Mouse (Mus musculus) spleen, embryonic (tissue): ENCODE measurements around the gene Gpr141.
"Not testable (repeated sequence)": the region's sequence is repeated elsewhere in the genome, so short reads cannot be mapped to it uniquely, and the experiment has no call there.

ENCODE experiments used
- CTCF ChIA-PET: fragments of 350-600 bp; sonication (Branson Sonifier 250); formaldehyde crosslinking; loops from one replicate; lab custom pipeline; 2022; lab: Charles Lee

Gpr141 gene

DNA sequence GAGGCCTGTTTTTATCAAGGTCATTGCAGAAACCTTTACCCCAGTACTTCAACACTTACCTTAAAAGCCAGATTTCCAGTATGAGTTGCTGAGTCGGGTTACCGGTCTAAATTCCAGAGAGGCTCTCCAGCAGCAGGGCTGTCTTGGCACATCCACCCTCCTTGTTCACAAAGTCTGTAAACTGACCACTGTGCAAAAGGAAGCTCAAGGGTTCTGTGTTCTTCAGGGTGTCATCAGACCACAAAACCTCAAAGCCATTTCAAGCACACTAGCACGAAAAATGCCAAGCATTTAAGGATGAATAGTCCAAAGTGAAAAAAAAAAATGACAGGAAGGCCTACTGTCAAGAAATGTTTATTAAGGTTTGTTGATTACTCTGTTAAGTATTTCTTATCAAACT, at the start of gene Gpr141:
TSS of gene Gpr141 (minus strand) at position 187 of the 400 bp plus-strand sequence.
- CTCF ChIA-PET = no interaction called here

DNA sequence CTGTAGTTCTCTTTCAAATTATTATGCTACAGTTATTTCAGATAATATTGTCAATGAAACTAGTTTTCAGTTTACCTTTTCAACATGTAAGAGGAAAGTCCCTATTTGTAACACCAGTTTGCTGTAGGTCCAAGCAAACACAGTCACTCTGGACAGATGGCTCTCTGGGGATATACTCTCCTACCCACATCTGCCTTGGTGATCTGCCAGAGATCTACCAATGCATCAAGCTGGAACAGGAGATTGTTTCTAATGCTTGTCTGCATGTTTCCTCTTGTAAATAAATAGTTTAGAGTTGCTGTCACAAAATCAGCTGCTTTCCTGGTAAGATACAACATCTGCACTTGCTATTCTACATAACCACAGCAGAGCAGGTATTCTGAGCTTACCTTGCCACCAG, 40.2 kb upstream of the Gpr141 start:
- CTCF ChIA-PET = no interaction called here

DNA sequence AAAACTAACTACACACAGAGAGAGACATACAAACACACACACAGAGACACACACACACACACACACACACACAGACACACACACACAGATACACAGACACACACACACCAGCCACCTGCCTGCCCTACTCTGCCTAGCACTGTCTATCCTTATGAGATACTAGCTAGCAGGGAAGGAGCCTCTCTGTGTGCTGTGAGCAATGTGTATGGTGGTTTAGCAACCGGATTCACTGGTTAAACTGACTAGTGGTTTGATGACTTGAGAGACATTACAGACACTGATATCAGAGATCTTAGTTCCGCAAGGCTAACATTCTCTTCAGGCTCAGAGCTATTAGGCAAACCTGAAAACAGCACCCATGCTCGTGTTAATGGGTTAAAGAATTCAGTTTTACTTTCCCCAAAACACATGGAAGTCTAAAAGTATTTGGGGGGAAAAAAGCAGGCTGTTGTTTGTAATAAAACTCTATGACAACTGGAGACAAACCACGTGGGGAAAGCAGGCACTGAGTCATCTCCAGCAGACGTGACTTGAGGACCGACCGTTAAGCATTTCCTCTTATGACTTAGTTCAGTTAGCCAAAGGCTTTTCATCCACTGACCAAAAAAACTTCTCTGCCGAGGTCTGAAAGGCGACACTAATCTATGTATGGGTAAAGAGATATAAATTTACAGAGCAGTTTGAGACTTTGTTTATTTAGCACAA, 30.7 kb upstream of the Gpr141 start:
- CTCF ChIA-PET = interaction anchor here (0.6 kb wide), 1 partner anchor 566 kb away, joined by 5 read pairs; no protein-coding TSS in a partner anchor

DNA sequence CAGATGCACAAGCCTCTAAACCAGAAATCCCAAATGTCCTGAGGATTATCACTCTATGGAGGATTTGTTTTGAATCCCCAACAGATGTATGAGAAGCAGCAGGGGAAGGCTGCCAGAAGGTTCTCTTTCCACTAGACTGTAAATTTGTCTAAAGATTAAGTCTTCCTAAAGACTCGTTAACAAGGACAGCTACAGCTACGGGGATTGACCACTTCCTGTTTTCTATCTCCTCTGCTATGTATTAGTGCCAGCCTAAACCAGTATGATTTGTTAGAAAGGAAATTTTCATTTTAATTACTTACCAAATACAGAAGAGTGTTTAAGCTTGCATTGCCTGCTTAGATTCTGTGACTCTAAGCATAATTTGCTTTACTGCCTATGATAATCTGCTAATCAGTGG, 30.0 kb upstream of the Gpr141 start:
- CTCF ChIA-PET = interaction anchor here (0.6 kb wide), 1 partner anchor 567 kb away, joined by 5 read pairs; no protein-coding TSS in a partner anchor

DNA sequence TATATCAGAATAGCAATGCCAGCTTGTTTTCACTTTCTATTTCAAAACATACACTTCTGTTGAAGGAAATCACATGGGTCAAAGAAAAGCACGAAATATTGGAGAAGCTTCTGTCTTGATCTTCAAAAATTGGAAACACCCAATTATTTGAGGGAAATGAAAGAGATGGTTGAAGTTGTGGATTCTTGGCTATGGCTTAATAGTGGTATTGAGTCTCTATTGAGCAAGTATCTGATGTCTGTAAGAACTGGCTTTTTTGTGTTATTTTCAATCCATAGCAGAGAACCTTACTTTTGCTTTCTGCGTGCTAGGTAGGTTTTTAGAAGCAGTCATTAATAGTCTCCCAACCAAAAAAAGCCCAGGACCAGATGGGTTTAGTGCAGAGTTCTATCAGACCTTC, 19.4 kb upstream of the Gpr141 start:
- CTCF ChIA-PET = interaction anchor here (0.6 kb wide), 1 partner anchor 144 kb away, joined by 3 read pairs; no protein-coding TSS in a partner anchor

DNA sequence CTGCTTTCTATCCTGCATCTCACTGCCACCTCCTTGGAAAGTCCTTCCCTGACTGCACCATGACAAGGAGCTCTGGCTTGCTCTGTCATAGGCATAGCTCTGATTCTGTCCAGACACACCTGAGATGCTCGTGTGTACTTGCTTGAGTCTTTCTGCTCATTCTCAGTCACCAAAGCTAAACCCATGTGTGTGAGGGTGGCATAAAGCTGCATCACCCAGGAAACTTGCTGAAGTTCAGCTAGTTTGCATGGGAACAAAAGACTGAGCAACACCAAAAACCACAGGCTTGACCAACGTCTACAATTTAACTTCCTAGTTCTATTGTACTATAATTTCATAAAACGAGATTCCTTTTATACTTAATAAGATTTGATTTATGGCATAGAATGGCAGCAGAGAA, 18.6 kb upstream of the Gpr141 start:
- CTCF ChIA-PET = interaction anchor here (0.6 kb wide), 1 partner anchor 143 kb away, joined by 3 read pairs; no protein-coding TSS in a partner anchor

DNA sequence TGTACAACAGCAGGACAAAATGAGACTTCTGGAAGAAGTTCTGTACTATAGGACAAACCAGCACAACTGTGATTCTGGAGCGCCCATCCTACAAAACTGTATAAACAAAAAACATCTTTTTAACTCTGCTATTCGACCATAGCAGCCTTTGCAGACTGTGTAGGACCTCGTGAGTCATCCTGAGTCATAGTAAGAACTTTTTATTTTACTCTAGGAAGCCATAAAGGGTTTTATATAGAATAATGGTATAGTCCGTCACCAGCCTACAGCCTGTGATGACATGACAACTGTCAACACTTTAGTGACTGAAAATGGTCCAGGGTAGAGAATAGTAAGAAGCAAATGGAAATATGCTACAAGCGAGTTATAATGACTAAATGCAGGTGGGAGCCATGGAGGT, 17.6 kb upstream of the Gpr141 start:
- CTCF ChIA-PET = no interaction called here

DNA sequence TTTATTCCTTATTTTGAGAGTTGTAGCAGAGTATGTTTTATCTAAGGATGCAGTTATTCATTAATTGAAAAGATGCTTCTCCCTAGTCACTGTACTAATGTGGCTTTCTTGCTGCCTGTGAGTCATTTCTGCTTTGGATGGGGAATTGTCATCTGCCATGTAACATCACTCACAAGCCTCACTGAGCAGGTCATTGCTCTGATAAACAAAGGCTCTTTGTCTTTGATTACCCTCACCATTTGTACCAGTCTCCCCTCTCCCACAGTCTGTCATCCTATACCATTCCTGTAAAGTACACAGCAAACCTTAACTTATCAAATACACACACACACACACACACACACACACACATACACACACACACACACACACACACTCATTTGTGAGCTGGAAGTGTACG, 16.1 kb upstream of the Gpr141 start:
- CTCF ChIA-PET = no interaction called here

DNA sequence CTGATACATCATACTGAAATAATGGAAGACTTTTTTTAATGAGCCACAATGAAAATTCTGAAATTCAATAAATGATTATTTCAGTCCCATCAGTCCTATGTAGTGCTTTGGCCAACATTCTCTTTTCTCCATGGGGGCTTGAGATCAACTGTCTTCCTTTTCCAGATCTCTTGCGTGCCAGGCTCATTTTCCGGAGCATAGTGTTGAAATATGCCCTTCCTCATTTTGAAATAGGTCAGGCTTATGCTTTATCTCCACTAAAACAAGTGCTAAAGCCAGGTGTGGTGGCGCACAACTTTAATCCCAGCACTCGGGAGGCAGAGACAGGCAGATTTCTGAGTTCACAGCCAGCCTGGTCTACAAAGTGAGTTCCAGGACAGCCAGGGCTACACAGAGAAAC, 6.5 kb upstream of the Gpr141 start:
- CTCF ChIA-PET = no interaction called here

DNA sequence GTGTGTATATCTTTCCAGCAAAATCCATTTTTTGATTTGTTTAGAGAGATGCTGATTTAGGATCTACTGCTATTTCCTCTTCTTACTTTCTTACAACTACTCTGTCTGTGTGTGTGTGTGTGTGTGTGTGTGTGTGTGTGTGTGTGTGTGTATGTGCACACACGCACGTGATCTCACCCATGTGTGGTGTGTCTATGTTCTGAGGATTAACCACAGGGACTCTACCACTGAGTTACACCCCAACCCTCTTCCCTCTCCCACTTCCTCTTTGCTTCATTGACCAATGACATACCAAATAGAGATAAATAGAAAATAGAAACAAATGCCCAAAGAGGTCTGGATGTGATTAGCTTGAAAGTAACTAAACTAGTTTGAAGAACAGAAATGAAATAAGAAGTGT, 4.0 kb upstream of the Gpr141 start:
- CTCF ChIA-PET = interaction anchor here (0.6 kb wide), 1 partner anchor 517 kb away, joined by 3 read pairs; no protein-coding TSS in a partner anchor

DNA sequence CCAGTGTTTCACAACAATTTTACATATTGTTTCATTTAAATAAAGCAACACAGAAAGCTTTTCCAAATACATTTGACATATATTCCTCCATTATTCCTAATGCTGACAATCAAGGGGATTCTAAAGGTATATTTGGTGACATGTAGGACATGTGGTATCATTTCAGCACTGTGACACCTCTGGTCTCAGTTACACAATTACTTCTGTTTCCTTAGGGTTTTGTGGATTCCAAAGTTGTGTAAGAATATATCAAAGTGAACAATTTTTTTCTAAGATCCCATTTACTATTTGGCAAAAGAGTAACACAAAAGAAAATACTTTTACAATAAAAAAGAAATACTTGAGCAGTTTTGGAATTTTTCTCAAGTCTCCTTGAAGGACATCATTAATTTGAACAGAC, 2.4 kb downstream of the Gpr141 start:
- CTCF ChIA-PET = no interaction called here

DNA sequence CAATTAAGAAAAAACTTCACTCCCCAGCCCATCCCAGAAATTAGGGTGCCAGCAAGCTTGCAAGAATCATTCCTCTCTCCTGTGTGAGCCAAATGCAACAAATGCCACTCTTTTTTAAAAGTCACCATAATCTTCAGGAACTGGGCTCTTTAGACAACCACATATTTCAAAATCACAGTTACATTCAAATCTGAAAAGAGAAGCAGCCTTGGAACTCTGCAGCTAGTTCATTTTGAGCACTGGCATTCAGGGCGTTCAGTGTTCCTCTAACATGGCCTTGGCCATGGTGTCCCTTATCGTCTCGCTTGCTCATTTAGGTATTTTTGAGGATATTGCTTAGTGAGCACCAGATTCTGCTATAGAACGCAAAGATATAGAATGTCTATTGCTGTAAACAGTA, 4.1 kb downstream of the Gpr141 start:
- CTCF ChIA-PET = no interaction called here

DNA sequence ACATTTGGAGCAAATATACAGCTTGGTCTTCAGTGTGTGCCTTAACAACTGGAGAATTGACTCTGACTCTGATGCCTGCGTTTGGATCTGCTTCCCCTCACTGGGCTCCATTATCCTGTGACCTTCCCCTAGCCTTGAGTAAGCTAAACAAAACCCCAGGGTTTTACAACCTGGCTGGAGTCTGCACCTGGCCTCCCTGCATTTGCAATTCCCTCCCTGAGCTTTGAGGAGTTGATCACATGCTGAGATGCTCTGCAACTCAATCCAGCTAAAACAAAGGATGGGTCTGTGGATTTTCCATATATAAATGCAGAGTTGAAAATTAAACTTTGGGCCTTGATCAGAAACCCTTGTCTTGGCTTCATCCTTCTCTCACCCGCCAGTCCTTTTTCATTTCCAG, 4.8 kb downstream of the Gpr141 start:
- CTCF ChIA-PET = no interaction called here

DNA sequence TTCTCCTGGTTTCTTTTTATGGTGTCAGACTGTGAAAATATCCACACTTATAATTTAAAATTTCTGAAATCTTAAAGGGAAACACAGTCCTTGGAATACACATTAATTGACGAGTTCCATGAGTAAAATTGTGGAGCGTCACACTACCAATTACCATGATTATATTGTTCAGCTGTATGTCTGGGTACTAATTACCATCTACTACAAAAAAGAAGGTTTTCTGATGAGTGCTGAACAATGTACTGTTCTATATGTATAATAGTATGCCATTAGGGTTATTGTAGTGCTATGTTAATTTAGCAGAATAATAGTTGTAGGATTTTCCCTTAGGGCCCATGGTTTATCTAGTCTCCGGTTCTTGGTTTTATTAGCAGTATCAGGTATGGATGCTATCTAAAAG, 29.1 kb downstream of the Gpr141 start:
- CTCF ChIA-PET = no interaction called here

DNA sequence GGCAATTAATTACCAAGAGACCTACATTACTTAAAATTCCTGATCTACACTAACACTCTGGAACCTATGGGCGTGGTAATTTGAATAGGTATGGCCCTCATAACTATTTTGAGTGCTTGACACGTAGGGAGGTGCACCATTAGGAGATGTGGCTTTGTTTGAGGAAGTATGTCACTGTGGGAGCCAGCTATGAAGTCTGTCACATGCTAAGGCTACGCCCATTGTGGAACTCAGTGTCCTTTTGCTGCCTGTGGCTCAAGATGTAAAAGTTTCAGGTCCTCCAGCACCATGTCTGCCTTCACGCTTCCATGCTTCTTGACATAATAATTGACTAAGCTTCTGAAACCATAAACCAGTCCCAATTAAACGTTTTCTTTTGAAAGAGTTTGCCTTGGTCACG, 29.6 kb downstream of the Gpr141 start:
- CTCF ChIA-PET = no interaction called here

DNA sequence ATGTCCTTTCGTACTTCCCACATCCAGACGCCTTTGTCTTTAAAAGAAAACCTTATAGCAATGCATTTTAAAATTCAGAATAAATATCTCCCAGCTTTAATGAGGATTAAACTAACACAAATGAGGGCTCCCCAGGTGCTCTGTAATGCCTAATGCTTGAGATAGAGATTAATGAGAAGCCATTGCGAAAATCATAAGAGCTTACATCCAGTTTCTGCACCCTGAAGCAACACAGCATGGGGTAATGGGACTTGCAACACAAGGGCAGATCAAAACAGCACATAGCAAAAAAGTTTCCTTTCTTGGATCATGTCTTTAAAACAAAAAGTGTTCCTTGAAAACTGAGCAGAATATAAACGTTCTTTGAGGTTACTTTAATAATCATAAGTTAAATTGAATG, 30.3 kb downstream of the Gpr141 start:
- CTCF ChIA-PET = no interaction called here

DNA sequence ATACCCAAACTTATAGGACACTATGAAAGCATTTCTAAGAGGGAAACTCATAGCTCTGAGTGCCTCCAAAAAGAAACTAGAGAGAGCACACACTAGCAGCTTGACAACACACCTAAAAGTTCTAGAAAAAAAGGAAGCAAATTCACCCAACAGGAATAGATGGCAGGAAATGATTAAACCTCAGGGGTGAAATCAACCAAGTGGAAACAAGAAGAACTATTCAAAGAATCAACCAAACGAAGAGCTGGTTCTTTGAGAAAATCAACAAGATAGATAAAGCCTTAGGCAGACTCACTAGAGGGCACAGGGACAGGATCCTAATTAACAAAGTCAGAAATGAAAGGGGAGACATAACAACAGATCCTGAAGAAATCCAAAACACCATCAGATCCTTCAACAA, 36.1 kb downstream of the Gpr141 start:
- CTCF ChIA-PET = not testable (repeated sequence)

DNA sequence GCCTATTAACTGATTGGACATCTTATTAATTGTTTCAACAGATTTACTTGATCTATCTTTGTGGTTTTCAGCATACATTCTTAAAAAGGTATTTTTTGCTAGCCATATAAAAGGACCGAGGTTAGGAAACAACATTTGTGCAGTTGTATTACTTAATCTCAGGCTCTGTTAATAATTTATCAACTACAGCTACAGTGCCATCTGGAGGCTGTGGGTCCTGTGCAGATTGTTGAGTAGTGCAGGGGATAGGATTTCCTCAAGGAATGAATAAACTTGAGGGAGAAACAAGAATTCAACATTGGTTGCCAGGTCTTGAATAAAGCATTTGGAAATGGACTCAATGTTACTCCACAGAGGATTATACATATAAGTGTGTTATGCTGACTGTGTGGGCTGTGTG, 53.9 kb downstream of the Gpr141 start:
- CTCF ChIA-PET = no interaction called here

DNA sequence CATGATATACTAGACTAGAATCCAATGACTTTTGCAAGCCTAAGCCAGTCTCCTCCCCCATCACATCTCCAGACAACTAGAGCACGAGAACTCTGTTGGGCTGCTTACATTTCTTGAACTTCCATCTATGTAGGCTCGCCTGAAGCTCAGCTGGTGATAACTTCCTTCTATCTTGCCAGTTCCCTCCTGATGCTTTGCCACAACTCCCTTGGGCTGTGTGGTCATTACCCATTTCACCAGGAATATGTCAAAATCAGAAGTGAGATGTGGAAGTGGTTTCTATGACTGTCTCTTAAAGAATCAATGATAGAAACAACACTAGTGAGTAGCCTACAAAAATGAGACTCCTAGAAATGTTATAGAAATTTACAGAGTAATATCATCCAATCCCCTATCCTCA, 56.9 kb downstream of the Gpr141 start:
- CTCF ChIA-PET = no interaction called here

DNA sequence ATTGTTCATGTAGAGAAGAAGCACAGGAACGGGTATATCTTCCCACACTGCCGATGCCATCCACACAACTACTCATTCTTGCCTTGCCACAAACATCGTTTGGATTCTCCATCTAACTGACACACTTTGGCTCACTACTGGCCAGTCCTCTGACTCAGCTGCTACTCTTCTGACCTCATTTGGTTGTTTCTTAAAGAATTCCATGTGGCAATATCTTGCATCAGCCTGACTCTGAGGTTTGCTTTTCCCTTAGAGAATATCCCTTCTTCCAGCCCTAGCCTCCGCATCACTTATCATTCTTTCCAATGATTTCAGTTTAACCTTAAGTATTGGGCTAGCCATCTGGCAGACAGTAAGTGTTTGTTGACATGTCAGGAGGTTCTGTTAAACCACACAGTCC, 59.8 kb downstream of the Gpr141 start:
- CTCF ChIA-PET = no interaction called here

DNA sequence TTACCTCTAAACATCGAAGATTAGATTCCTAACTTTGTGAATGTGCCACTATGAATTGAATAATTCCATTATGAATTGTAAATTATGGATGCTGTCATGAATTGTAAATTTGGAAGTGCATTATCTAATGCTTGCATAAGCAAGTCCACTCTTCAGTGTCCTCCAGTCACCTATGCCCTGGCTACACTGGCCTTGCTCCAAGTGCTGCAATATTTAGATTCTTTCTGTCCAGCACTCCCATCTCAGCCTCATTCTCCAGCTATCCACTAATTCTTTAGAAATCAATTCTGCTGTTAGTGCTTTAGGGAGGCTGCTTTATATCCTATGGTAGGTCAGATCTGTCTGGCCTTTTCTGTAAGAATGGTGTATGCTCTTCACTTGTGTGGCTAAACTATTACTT, 60.8 kb downstream of the Gpr141 start:
- CTCF ChIA-PET = no interaction called here

DNA sequence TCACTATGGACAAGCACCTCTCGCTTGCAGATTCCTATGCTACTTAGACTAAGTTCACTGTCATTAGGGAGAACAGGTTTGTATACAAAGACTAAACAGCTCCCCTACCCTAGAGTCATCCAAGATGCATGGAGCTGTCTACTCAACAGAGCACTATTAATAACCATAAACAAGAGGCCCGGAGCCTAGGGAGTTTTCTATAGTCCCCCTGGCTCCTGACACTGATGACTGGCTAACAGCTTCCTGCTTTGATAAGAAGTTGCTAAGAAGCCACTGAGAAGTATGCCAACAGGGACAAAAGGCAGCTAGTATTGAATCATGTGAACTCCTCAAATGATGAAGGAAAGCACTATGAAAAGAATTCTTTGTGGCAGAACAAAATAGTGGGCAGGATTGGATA, 78.3 kb downstream of the Gpr141 start:
- CTCF ChIA-PET = no interaction called here

DNA sequence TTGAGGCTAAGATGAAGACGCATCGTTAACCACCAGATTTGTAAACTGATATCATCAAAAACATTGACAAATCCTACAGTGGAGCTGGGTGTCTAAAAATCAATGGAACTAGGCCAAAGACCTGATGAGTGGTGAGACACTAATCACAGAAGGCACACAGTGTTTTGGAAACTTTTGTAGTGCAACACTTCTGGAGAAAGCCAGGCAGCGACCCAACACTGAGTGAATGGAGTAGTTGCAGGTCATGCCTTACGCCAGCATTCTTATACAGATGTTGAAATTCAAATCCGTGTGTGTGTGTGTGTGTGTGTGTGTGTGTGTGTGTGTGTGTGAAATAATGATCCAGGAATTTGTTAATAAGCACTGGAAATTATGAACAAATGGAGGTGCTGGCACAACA, 79.5 kb downstream of the Gpr141 start:
- CTCF ChIA-PET = no interaction called here

DNA sequence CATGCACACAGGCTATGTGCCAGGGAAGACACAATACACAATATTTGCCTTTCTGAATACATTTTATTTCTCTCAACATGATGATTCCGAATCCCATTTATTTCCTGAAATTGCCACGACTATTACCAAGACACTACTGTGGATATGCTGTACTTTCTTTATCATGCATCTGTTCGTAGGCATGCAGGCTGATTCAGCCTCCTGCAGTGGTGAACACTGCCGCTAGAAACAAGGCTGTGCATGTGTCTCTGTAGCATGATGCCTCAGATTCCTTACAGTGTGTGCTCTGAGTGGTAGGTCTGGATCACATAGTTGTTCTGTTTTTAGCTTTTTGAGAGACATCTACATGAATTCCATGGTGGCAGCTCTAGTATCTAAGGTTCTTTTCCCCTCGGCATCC, 89.5 kb downstream of the Gpr141 start:
- CTCF ChIA-PET = interaction anchor here (0.7 kb wide), 1 partner anchor 88 kb away, joined by 7 read pairs; no protein-coding TSS in a partner anchor
